Mouse (Mus musculus): ENCODE measurements around the gene Klhl41.
A peak's percentile ranks its signal among the peaks of the same experiment; 100 is the strongest.

Klhl41 gene

GRCm38 (mm10) chr2:69683036-69683805, 13.3 kb downstream of the Klhl41 start:
- DNase-seq (ENCODE audit: low spot score): peak; percentile 55

- DNase-seq (ENCODE audit: low spot score): no peak
Measured at GRCm38 (mm10) chr2:69684488-69684887, 14.6 kb downstream of the Klhl41 start.

GRCm38 (mm10) chr2:69690214-69690613, 20.3 kb downstream of the Klhl41 start:
- no peak for DNase-seq (ENCODE audit: low spot score)

- DNase-seq (ENCODE audit: low spot score): no peak
Measured at GRCm38 (mm10) chr2:69690843-69691242, 20.9 kb downstream of the Klhl41 start.

- no peak for DNase-seq (ENCODE audit: low spot score)
Measured at GRCm38 (mm10) chr2:69693501-69693900, 23.6 kb downstream of the Klhl41 start.

- no peak for DNase-seq (ENCODE audit: low spot score)
Measured at GRCm38 (mm10) chr2:69700446-69700845, 30.5 kb downstream of the Klhl41 start.

GRCm38 (mm10) chr2:69712171-69712570, 42.3 kb downstream of the Klhl41 start:
- DNase-seq (ENCODE audit: low spot score): no peak

GRCm38 (mm10) chr2:69712981-69713625, 43.2 kb downstream of the Klhl41 start, which contains the start of gene Fastkd1:
TSS of gene Fastkd1 (minus strand) at chr2:69713516.
- DNase-seq (ENCODE audit: low spot score): peak; percentile 91

- no peak for DNase-seq (ENCODE audit: low spot score)
Measured at GRCm38 (mm10) chr2:69713626-69714014, 43.7 kb downstream of the Klhl41 start.

- DNase-seq (ENCODE audit: low spot score): no peak
Measured at GRCm38 (mm10) chr2:69714126-69714525, 44.2 kb downstream of the Klhl41 start.

- DNase-seq (ENCODE audit: low spot score): no peak
Measured at GRCm38 (mm10) chr2:69716483-69716882, 46.6 kb downstream of the Klhl41 start.

- DNase-seq (ENCODE audit: low spot score): no peak
Measured at GRCm38 (mm10) chr2:69719121-69719520, 49.2 kb downstream of the Klhl41 start.

- DNase-seq (ENCODE audit: low spot score): peak; percentile 2
Measured at GRCm38 (mm10) chr2:69722273-69722649, 52.3 kb downstream of the Klhl41 start, which contains the start of gene Ppig. TSS of gene Ppig (plus strand) at chr2:69722545.

- peak; percentile 95 for DNase-seq (ENCODE audit: low spot score)
Measured at GRCm38 (mm10) chr2:69722650-69723518, 53.0 kb downstream of the Klhl41 start.

- peak; percentile 21 for DNase-seq (ENCODE audit: low spot score)
Measured at GRCm38 (mm10) chr2:69723519-69723825, 53.6 kb downstream of the Klhl41 start.
